Mouse (Mus musculus): Measurements from ENCODE around the gene Gm21943. TPM values are rescaled to one million over a fixed set of nuclear protein-coding genes. Genes with fewer than 3 reads are reported as not detected.
"Not testable (repeated sequence)": the region's sequence is repeated elsewhere in the genome, so short reads cannot be mapped to it uniquely, and the experiment has no call there.

Gene Gm21943
- total RNA-seq (2021): not detected
- not detected in 2 replicates for polyA plus RNA-seq (2012; rRNA removed)
- long read RNA-seq: 0 reads

DNA sequence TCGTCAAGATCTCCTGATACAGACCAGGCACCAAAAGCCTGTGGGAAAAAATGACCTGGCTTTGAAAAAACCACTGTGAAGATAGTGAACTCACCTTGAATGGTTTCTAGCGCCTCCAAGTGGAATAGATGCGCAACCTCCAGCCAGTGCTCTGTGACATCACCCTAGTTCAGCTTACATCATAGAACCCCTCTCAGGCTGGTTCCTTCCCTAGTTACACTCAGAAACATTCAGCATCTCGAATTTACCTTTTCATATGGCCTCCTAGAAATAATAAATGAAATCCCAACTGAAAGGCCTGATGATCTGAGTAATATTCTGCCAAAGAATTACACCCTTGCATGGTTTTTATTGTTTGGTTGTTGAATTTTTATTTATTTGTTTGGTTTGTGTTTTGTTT, at the start of gene Gm21943:
Gene Gm21943 (minus strand): TSS at position 101 of the 400 bp plus-strand sequence.
- no CpG with 5 or more reads among the region's 4 CpGs for WGBS
- H3K27me3 ChIP-seq (ENCODE audit: control insufficient read depth, insufficient read depth, low read length); DNase-seq; H3K27ac ChIP-seq; H3K4me3 ChIP-seq; H3K36me3 ChIP-seq (ENCODE audit: control insufficient read depth, insufficient read depth, low read length); H3K79me2 ChIP-seq (replicated peaks; ENCODE audit: control insufficient read depth, insufficient read depth, low read length); H3K9ac ChIP-seq (ENCODE audit: low read depth, low read length); H3K4me1 ChIP-seq (ENCODE audit: control insufficient read depth, insufficient read depth, low read length); intact Hi-C loops (cut with DNase I): not testable (repeated sequence)

Other genes starting within 250 kb of the Gm21943 start
- not detected for gene Gm28961, start 172.0 kb upstream of the Gm21943 start, total RNA-seq (2021)
- not detected in 2 replicates for gene Gm28961, start 172.0 kb upstream of the Gm21943 start, polyA plus RNA-seq (2012; rRNA removed)

Measured in heart, adult 2 months (tissue).